Mouse (Mus musculus) liver, adult (tissue): ENCODE data around the gene Bri3.

Experiments
- GATA4 ChIP-seq: IDR thresholded peaks from 2 replicates; pipeline ENCODE4 v1.6.1; 2014; ENCODE audit warnings: mild to moderate bottlenecking, low read length; ENCODE audit not compliant: insufficient replicate concordance

Gene Bri3

DNA sequence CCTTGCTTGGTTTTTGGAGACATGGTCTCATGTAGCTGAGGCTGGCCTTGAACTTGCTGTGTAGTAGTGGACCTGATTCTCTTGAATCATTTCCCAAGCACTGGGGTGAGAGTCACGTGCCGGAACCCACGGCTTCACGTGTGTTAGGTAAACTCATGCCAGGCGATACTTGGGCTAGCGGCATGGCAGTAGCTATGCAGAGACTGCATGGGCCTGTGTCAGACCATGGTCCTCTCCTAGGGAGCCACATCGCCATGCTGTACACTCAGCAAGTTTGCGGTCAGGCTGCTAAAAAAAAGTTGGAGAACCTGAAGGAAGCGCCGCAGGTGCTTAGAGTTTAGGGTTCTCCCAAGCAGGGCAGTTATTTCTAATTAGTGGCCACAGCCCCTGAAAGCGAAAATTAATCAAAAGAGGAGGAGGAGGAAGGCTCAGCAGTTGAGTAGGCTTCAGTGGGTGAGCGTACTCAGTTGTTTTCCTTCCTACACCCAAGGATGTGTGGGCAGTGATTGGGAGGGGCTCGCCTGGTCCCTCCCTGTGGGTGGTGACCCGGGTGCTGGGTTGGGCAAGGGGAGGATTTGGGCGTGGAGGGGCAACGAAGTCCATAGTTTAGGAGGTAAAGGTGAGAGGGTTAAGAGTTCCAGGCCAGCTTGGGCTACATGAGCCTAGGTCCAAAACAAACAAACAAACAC is 10.0 kb downstream of the Bri3 start:
- no peak; the same call in 1 of the 2 replicates for TF ChIP-seq GATA4

GRCm38 (mm10) chr5:144254811-144255631 is 10.8 kb downstream of the Bri3 start:
- no peak for TF ChIP-seq GATA4

DNA sequence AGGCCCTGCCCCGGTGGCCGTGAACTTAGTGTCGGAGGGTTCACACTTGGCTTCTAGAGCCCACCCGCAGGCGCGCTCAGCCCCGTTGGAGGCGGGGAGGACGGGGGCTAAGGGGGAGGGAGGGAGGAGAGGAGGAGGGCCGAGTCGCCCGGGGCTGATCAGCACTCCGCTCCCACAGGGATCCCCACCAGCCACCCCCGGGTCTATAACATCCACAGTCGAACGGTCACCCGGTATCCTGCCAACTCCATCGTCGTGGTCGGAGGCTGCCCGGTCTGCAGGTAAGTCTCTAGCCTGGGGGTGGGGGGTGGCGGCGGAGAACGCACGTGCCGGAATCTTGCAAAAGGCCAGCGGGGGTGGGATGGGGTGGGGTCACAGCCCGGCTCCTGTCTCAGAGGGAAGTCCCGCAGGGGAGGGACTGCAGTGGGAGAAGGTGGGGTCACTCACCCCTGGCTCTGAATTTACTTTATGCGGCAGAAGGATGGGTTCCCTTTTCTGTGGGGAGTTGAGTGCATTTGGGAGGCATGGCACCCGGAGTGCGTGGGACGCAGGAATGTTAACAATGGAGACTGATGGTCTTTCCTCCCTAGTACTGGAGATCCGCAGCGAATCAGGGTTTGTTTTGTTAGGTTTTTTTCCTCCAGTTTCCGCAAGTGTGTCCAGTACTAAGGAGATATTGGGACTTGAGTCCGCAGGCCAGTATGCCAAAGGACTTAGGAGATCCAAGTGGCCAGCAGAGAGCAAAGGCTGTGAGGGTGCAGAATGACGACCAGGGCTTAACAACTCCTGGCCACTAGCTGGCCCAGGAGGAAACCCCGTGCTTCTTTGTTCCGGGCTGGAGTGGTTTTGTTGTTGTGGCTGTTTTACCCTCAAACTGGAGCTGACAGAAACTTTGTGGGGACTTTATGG is 11.6 kb downstream of the Bri3 start:
- TF ChIP-seq GATA4, result no peak

DNA sequence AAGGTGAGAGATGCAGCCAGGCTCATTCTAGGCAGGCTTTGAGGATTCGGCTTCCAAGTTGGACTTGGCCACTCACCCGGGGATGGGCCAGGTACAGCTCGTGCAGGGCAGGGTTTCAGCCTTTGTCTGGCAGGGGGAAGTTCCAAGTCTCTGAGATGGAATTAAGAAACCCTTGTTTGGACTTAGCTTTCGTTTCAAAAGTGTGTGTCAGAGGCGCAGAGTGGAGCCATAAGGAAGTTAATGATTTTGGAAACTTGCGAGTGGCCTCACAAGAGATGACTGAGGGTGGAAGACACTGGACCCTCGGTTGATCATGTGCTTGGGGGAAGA is 12.3 kb downstream of the Bri3 start:
- TF ChIP-seq GATA4, result no peak

DNA sequence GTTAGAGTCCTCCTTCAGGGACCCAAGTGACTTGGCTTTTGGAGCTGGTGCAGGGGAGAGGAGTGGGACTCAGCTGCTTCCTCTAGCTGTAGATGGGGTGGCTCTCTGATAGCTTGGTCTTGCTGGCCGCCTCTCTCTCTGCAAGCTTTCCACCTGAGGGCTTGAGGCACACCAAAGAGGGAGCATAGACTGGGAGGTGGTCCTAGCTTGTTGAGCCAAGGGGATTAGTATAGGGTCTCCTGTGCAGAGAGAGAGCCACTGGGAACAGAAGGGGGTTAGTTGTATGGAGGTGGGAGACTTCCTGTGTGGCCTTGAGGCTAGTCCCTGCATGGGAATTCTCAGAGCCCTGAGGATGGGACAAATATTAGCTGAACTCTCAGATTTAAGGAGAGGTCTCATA is 12.7 kb downstream of the Bri3 start:
- no peak for TF ChIP-seq GATA4

GRCm38 (mm10) chr5:144257451-144258110 is 13.3 kb downstream of the Bri3 start:
- TF ChIP-seq GATA4, result no peak

- TF ChIP-seq GATA4, result no peak
Observed at GRCm38 (mm10) chr5:144258131-144258611, 13.9 kb downstream of the Bri3 start.

DNA sequence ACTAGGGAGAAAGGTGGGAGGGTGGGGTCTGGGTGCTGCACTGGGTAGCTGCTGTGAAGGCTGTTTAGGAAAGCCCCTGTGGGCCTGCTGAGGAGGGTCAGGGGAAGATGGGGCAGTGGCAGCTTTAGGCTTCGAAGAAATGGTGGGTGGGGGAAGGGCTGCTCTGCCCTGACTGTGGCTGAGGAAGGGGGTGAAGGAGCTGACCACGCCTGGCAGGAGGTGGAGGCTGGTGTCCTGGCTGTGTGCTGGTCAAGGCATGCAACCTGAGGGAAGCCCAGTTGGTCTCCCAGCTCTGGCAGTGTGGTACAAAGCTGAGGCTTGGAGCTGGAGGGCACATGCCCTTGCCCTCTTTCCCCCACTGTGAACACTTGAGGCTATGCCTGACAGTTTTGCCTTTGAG is 14.4 kb downstream of the Bri3 start:
- no peak for TF ChIP-seq GATA4

GRCm38 (mm10) chr5:144259228-144259627 is 15.0 kb downstream of the Bri3 start:
- TF ChIP-seq GATA4, result no peak

DNA sequence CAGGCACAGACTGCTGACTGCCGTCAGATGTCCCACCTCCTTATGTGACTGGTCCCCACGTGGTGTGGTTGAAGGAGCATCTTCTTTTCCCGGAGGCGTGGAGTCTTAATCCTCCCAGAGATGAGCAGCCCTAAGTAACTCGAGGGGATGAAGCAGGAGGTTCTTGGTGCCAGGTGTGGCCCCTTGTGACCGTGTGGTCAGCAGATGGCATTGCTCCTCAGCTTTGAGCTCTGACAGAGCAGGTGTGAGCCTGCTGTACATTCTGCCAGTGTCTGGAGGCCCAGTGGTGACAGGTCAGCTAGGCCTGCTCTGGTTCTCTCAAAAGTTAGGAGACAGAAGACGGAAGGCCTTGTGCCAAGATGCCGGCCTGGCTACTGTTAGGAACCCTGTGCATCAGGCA is 16.2 kb downstream of the Bri3 start:
- TF ChIP-seq GATA4, result no peak

DNA sequence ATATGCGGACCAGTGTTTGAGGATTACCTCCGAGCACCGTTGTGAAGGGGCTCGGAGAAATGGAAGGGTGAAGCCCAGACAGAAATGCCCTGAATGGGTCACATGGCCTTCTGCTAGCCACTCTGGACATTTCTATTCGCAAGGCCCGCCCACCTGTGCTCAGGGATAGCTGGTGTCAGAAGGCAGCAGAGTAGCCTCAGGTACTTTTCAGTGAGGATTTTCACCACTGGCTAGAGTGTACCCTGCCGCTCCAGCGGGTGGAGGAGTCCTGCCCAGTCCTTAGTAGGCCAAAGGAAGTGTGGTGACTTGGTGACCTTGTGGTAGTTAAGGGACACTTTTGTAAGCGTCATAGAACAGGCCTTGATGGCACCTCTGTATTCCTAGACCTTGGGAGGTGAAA is 17.1 kb downstream of the Bri3 start:
- no peak for TF ChIP-seq GATA4

DNA sequence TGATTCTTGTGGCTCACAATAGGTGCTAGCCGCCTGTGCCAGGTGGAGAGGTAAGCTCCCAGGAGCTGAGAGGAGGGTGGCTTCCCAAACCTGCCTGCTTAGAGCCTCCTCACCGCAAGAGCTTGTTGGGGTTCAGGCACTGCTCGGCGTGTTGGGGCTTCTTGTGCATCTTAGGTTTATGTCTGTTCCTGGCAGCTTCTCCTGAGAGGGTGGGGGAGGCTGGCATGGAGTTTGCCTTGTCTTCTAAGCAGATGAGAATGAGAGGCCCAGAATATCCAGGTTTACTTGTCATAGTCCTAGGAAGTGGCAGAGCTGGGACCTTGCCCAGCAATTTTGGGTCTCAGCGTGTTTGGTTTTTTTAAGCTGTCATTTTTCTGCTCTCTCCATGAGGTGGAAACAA is 17.6 kb downstream of the Bri3 start:
- no peak for TF ChIP-seq GATA4

- TF ChIP-seq GATA4, result no peak
Observed at GRCm38 (mm10) chr5:144263082-144263481, 18.8 kb downstream of the Bri3 start.

- TF ChIP-seq GATA4, result no peak
Observed at GRCm38 (mm10) chr5:144263496-144263895, 19.3 kb downstream of the Bri3 start.
